Mouse (Mus musculus) heart, postnatal 0 days (tissue): ENCODE measurements around the gene Ksr1. TPM values are rescaled to one million over a fixed set of nuclear protein-coding genes. Genes with fewer than 3 reads are reported as not detected.

Experiments used
- ATAC-seq: fragments of 200-750 bp; cut with Nextera tagmentation; 2 replicates; pipeline ENCODE4 v1.8.0; 2017; ENCODE audit warnings: low read depth, moderate number of reproducible peaks, moderate library complexity; ENCODE audit not compliant: insufficient read depth
- DNase-seq: peaks from one replicate; pipeline ENCODE4 v3.0.0-alpha.2; 2016; ENCODE audit warnings: low spot score
- H3K27ac ChIP-seq: fragments of 300-500 bp; sonication (generic); 2 replicates; pipeline ENCODE4 v1.5.1; 2014; ENCODE audit warnings: low read depth, mild to moderate bottlenecking
- H3K27me3 ChIP-seq: fragments of 300-500 bp; sonication (generic); 2 replicates; pipeline ENCODE4 v1.6.1; 2014; ENCODE audit warnings: low read length, mixed read lengths; ENCODE audit not compliant: control insufficient read depth, insufficient read depth
- H3K36me3 ChIP-seq: fragments of 300-500 bp; sonication (generic); replicated peaks from 2 replicates; pipeline ENCODE4 v1.6.1; 2014; ENCODE audit warnings: low read length, mixed read lengths; ENCODE audit not compliant: control insufficient read depth, insufficient read depth
- H3K4me1 ChIP-seq: fragments of 300-500 bp; sonication (generic); 2 replicates; pipeline ENCODE4 v1.6.1; 2014; ENCODE audit warnings: antibody characterized with exemption; ENCODE audit not compliant: control insufficient read depth, insufficient read depth
- H3K4me2 ChIP-seq: fragments of 300-500 bp; sonication (generic); 2 replicates; pipeline ENCODE4 v1.6.1; 2014; ENCODE audit warnings: low read depth, mild to moderate bottlenecking, low read length, moderate library complexity
- H3K4me3 ChIP-seq: fragments of 300-500 bp; sonication (generic); 2 replicates; pipeline ENCODE4 v1.5.1; 2014; ENCODE audit warnings: low read depth, low read length
- H3K9ac ChIP-seq: fragments of 300-500 bp; sonication (generic); replicated peaks from 2 replicates; pipeline ENCODE4 v1.6.1; 2014; ENCODE audit warnings: low read depth, low read length, mixed read lengths
- H3K9me3 ChIP-seq: fragments of 300-500 bp; sonication (generic); replicated peaks from 2 replicates; pipeline ENCODE4 v1.6.1; 2016; ENCODE audit warnings: low read length; ENCODE audit not compliant: control insufficient read depth
- CTCF ChIP-seq: IDR thresholded peaks from 2 replicates; pipeline ENCODE4 v1.5.1; 2016; ENCODE audit warnings: antibody characterized with exemption, control low read depth, low read depth
- EP300 ChIP-seq: IDR thresholded peaks from 2 replicates; pipeline ENCODE4 v1.6.1; 2016; ENCODE audit warnings: antibody characterized with exemption, low read depth
- WGBS: fragments of 180-500 bp; shearing (Covaris S2); extraction: QIAGEN DNeasy Blood & Tissue Kit; methylation state at CpG from one replicate; pipeline ENCODE4 v1.1.7; 2014; 5-methylcytosine and 5-hydroxymethylcytosine counted together
- polyA plus RNA-seq: library from polyadenylated mRNA; unstranded; fragments of >200 nt; fragmentation: Nextera tagmentation; extraction: Ambion mirVana; gene quantifications from 2 replicates; pipeline ENCODE4 v1.2.1, GENCODE M21; 2015
- total RNA-seq: library from RNA; depleted of rRNA; stranded (reverse); fragments of >200 nt; gene quantifications from 2 replicates; pipeline ENCODE4 v1.2.3, GENCODE M21; 2014; ENCODE audit warnings: low replicate concordance

Ksr1 gene
- total and polyA plus RNA-seq, 2 experiments from 2014 or later, result 1.5 to 15.2 TPM

DNA sequence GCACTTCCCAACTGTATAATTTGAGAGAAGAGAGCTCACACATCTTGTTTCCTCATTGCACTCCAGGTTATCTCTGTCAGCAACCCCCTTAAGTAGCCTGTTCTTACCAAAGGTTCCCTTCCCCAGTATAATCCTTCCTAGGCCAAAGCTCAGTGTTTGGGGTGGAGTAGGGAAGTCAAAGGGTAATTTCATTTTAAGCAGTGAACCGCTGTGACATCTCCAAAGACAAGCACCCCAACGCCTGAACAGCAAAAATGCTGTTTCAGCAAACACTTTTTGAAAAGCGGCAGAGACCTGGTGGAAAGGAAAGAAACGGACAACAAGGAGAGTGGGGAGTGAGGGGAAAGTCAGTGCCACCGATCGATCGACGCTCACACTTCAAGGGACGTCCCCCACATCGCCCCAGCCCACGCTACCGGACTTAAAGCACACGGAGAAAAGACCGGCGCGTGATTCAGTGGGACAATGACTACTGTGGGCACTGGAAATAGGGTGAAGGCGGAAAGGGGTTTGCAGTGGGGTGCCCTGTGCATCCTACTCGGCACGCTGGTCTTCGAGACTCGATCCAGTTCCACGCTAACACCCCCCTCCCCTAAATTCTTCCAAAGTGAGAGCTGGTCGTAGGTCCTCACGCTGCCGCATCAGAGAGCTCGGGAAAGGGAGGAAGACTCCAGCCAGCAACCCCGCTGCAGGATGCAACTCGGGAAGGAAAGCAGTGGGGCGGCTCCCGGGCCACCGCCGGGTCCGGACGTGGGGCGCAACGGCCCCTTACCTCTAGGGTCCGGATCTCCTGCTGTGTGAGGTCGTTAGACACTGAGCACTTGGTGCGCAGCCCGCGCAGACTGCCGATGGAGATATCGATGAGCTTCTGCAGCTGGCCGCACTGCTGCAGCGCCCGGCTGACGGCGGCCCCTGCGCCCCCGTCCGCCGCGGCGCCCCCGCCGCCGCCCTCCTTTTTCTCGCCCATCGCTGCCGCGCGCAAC is 633 bp downstream of the Ksr1 start:
- under 1% methylated on average over 58 of the region's 62 CpGs for WGBS
- H3K4me1 ChIP-seq, result peaks cover 37% of the 10 kb centered on the region; the same call in 1 of the 2 replicates

DNA sequence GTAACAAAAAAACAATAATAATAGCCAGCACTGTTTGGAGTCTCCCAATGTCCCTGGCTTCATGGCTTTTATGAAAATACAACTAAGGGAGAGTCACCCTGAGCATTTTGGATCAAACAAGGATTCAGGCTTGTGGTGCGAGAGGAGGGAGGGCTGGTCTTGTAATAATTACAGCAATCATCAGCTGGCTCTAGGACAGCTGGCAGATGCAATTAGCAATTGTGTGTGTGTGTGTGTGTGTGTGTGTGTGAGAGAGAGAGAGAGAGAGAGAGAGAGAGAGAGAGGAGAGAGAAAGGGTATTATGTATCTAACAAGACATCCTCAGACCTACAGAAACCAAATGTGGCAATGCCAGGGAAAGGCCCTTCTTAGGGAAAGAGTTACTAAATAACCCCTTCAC is 1.5 kb downstream of the Ksr1 start:
- no peaks in the 10 kb centered on the region for H3K36me3 ChIP-seq
- H3K4me1 ChIP-seq, result peaks cover 37% of the 10 kb centered on the region; the same call in 1 of the 2 replicates
- H3K9ac ChIP-seq, result peak overlapping the region; percentile 94
- 35% methylated on average over 1 of the region's 1 CpGs for WGBS
- TF ChIP-seq CTCF (no peak), EP300 (no peak)
- peak overlapping the region; percentile 82 for H3K4me2 ChIP-seq
- DNase-seq (no peak), ATAC-seq (no peak)
- 0 out of 2 replicates have a peak overlapping the region, but pooled peaks have one; percentile 91 for H3K27ac ChIP-seq
- no peaks in the 10 kb centered on the region for H3K27me3 ChIP-seq
- H3K4me3 ChIP-seq, result peak overlapping the region; percentile 99
- no peaks in the 10 kb centered on the region for H3K9me3 ChIP-seq

More for the DNA sequence above, 633 bp downstream of the Ksr1 start:
- no peak for TF ChIP-seq CTCF
- no peak for TF ChIP-seq EP300
- Histone ChIP-seq H3K27ac (peak overlapping the region; percentile 91), H3K27me3 (no peaks in the 10 kb centered on the region), H3K9me3 (no peaks in the 10 kb centered on the region), H3K9ac (peak overlapping the region; percentile 94), H3K4me3 (peak overlapping the region; percentile 99), H3K4me2 (peak overlapping the region; percentile 82), H3K36me3 (no peaks in the 10 kb centered on the region)
- ATAC-seq, result peak; percentile 40; the same call in 1 of the 2 replicates
- peak; percentile 39 for DNase-seq

DNA sequence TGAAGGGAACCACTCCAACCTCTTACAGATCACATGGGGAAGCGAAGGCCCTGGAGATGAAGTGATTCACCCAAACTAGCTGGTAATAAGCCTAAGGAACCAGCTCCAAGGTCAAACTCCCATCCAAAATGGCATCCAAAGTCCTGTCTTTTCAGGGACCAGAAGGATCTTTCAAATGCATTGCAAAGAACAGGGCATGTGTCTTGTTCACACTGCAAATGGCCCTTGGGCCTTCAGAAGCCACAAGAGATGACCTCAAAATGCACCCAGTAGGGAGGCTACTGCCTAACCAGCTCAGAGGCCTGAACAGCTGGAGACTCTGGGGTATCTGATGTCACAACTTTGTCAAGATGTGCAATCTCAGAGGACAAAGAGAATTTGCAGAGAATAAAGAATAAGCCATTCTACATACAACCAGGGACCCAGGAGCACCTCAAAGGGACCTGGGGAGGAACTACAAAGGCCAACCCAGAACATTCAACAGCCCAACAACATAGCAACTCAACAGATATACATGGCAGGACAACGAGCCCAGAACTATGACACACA is 2.1 kb downstream of the Ksr1 start:
- H3K9me3 ChIP-seq, result no peaks in the 10 kb centered on the region
- peak overlapping the region; percentile 99; the same call in 1 of the 2 replicates for H3K4me3 ChIP-seq
- no peak for DNase-seq
- 71% methylated on average over 2 of the region's 2 CpGs for WGBS
- H3K27me3 ChIP-seq, result no peaks in the 10 kb centered on the region
- peak overlapping the region; percentile 82 for H3K4me2 ChIP-seq
- H3K4me1 ChIP-seq, result peaks cover 37% of the 10 kb centered on the region; the same call in 1 of the 2 replicates
- H3K9ac ChIP-seq, result no peak overlapping the region
- no peak for ATAC-seq
- H3K36me3 ChIP-seq, result no peaks in the 10 kb centered on the region
- TF ChIP-seq CTCF (no peak), EP300 (no peak)
- H3K27ac ChIP-seq, result no peak overlapping the region

DNA sequence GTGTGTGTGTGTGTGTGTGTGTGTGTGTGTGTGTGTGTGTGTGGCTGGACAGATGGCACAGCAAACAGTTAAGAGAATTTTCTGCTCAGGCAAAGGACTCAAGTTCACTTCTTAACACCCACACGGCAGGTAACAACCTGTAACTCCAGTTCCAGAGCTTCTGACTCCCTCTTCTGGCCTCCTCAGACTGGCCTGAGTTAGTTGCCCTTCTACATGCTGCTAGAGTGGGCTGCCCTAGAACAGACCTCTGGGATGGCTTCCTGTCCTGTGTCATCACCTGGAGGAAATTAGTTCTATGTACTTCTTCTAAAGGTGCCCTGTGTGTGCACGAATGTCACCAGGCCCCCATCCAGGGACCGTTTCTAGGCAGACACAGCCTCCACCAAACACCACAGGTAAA is 2.9 kb downstream of the Ksr1 start:
- ATAC-seq, result no peak
- H3K27ac ChIP-seq, result no peak overlapping the region
- no peaks in the 10 kb centered on the region for H3K36me3 ChIP-seq
- H3K4me2 ChIP-seq, result no peak overlapping the region
- 75% methylated on average over 3 of the region's 3 CpGs for WGBS
- H3K9ac ChIP-seq, result no peak overlapping the region
- TF ChIP-seq CTCF (no peak), EP300 (no peak)
- no peaks in the 10 kb centered on the region for H3K9me3 ChIP-seq
- peaks cover 37% of the 10 kb centered on the region; the same call in 1 of the 2 replicates for H3K4me1 ChIP-seq
- no peak overlapping the region for H3K4me3 ChIP-seq
- no peak for DNase-seq
- H3K27me3 ChIP-seq, result no peaks in the 10 kb centered on the region

DNA sequence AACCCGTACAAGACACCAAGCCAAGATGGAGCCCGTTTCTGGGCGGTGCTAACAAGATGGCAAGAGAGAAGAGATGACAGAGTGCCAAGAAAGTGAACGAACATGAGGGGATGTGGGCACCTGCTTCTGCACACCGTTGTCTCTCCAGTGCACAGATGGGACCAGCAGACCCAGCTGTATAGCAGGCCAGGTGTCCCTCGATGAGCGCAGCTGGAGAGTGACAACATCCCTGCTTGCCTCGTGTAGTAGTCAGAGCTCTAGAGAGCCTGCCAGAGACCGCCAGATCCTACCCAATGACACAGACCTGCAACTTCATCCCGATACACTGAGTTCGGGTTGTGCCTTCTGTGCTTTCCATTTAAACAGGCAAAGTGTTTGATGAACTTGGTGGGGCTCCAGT is 3.8 kb downstream of the Ksr1 start:
- H3K4me1 ChIP-seq, result peaks cover 37% of the 10 kb centered on the region; the same call in 1 of the 2 replicates
- no peak for ATAC-seq
- H3K27ac ChIP-seq, result no peak overlapping the region; the same call in 1 of the 2 replicates
- H3K9ac ChIP-seq, result no peak overlapping the region
- H3K4me2 ChIP-seq, result no peak overlapping the region
- DNase-seq, result no peak
- no peak overlapping the region for H3K4me3 ChIP-seq
- no peaks in the 10 kb centered on the region for H3K36me3 ChIP-seq
- TF ChIP-seq EP300, result no peak
- TF ChIP-seq CTCF, result no peak
- H3K27me3 ChIP-seq, result no peaks in the 10 kb centered on the region
- H3K9me3 ChIP-seq, result no peaks in the 10 kb centered on the region
- 81% methylated on average over 11 of the region's 11 CpGs for WGBS
